In genomic region chr3:89268916-89269315, GRCm38 (mm10) we compare ENCODE assay signal across 1 mouse cellular context.
TF ChIP-seq lines count a peak whose summit lies in the region.

No protein-coding gene starts in this region.

TF ChIP-seq in CH12.LX, 34 proteins besides CTCF, POLR2A, EP300 and RAD21:
- TF ChIP-seq JUN (IDR thresholded peaks at IDR 0.05; ENCODE audit: insufficient read depth, low read depth, low read length) (no peak), MAFK (IDR thresholded peaks at IDR 0.05; ENCODE audit: insufficient replicate concordance, low read length) (no peak), CHD2 (IDR thresholded peaks at IDR 0.05; ENCODE audit: low read length) (no peak), MAZ (IDR thresholded peaks at IDR 0.05; ENCODE audit: low read depth, low read length) (no peak), SIN3A (IDR thresholded peaks at IDR 0.05; ENCODE audit: low read length) (no peak), MAX (IDR thresholded peaks at IDR 0.05; ENCODE audit: low read length) (no peak), GABPA (IDR thresholded peaks at IDR 0.05; ENCODE audit: insufficient replicate concordance, low read depth, low read length) (no peak), TCF12 (IDR thresholded peaks at IDR 0.05; ENCODE audit: low read depth, low read length) (no peak)
